Mouse (Mus musculus): ENCODE results near the gene Gm3336.

- TF ChIP-seq POLR2A (IDR thresholded peaks at IDR 0.05; ENCODE audit: low read depth, low read length) (no peak), CTCF (conservative IDR thresholded peaks at IDR 0.05; ENCODE audit: insufficient read depth, insufficient read length, low read depth, low read length) (no peak)
These were observed 37.5 kb downstream of the Gm3336 start for GRCm38 (mm10) chr8:70755661-70756475.
